Mouse (Mus musculus): ENCODE data around the gene Fbxo11.

Fbxo11 gene

DNA sequence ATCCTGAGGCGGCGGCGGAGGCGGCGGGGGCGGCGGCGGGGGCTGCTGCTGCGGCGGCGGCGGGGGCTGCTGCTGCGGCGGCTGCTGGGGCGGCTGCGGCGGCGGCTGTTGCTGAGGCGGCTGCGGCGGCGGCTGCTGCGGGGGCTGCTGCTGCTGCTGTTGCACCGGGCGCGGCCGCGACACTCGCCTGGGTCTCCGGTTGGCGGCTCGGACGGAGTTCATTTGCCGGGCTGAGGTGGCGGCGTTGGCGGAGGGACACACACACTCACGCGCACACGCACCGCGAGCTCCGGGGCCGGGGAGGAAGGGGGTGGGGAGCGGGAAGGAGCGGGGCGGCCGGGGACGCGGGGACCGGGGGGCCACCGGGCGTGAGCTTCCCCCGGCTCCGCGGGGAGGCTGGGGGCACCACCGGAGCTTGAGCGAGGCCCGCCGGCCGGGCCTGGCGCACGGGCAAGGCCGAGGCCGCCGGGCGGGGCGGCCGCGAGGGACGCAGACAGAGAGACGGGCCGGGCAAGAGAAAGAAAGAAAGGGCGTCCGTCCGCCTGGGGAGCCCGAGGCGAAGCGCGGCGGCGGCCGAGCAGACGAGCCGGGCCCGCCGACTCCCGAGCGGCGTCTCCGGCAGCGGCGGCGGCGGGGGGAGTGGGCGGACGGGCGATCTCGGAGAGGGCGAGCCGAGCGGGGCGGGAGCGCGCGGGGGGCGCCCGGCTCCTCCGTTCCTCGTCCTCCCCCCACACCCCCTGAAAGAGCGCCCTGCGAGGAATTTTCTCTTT lies at the start of gene Fbxo11:
Fbxo11 (minus strand) TSS at position 261 of the 770 bp plus-strand sequence.
- DNase-seq (ENCODE audit: low read depth, low spot score) = peak; percentile 41

DNA sequence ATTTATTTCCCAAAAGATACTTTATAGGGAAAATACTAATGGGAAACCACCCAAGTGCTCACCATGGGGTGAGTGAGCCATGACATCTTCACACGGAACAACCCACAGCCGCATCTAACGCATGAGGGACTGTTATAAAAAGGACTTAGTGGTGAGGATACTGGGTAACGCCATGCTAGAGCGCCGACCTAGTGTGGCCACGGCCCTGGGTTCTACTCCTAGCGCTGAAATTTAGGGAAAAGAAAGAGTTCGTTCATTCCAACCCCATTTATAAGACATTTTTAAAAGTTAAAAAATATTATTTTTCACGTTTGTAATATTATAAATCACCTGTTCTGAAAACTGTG lies 48.8 kb upstream of the Fbxo11 start:
- no peak for DNase-seq (ENCODE audit: low read depth, low spot score)

GRCm38 (mm10) chr17:88113015-88113882 lies 48.2 kb upstream of the Fbxo11 start:
- no peak for DNase-seq (ENCODE audit: low read depth, low spot score)

DNA sequence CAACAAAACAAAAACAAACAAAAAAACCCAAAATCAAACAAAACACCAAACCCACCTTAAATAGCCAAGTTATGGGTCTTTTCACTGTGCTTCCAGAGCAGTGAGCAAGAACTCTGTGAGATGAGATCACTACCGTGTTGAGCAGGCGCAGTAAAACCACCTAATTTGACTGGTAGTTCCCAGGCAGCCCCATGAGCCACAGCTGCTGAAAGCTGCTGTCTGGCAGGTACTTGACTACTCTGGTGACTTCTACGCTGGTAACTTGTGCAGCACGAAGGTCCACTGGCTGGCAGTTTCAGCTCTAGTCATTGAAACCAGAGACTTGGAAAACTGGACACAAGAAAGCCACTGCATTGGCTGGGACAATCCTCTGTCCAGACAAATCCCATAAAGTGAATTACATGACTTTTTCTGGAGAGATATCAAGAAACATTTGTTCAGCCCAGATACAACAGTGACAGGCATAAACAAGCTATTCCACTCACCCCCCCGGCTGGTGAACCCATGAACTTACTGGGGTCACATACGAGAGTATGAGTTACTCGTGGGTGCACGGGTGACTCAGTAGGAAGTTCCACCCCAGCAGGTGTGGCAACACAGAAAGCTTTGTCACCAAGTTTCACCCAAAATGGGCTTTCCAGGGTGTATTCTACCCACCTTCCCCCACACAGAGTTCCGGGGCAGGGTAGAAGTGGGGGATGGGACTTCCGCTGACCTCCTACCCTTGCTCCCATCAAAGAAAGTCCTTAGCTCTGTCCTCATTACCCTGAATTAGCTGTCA lies 47.0 kb upstream of the Fbxo11 start:
- no peak for DNase-seq (ENCODE audit: low read depth, low spot score)

DNA sequence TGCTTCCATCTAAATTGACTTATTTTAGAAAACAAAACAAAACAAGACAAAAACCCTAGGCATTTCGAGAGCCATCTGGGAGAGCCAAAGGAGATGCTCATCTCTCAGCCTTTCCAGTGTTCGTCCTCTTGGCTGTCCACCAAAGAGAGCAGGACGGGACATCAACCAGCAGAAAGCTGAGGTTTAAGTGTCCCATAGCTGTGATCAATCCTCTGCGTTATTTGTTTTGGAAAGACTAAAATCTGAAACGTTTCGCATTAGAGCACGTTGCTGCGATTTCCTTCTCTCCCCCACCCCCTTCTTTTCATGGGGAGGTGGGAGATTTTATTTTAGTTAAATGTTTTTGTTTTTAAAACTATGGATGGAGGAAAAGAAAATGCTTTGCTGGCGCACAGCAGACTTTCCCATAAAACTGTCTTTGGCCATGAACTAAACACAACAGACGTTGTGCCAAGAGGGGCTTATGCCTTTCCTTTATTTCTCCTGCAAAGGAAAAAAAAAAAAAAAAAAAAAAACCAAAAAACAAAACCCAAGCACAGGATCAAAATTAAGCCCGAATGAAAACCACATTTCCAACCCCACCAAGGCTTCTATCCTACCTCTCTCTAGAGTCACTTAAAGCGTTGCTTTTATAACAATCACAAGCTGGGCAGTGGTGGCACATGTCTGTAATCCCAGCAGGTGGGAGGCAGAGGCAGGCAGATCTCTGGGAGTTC lies 46.1 kb upstream of the Fbxo11 start:
- DNase-seq (ENCODE audit: low read depth, low spot score) = no peak

DNA sequence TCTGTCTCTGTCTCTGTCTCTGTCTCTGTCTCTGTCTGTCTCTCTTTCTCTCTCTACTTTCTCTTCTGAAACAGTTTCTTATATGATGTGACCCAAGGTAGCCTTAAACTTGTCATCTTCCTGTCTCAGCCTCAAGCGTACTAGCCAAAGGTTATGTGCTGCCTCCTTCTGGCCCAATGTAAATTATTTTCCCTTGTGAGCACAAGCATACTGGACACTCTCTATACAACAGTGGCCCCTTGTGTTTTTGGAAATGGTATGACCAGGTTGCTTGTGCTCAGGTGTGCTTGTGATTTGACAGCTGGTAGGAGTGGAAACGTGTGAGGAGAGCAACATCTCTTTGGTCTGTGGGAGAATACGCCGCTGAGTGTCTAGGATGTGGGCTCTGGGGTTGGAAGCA lies 42.6 kb upstream of the Fbxo11 start:
- no peak for DNase-seq (ENCODE audit: low read depth, low spot score)

GRCm38 (mm10) chr17:88106365-88106764 lies 41.3 kb upstream of the Fbxo11 start:
- no peak for DNase-seq (ENCODE audit: low read depth, low spot score)

GRCm38 (mm10) chr17:88102597-88102996 lies 37.5 kb upstream of the Fbxo11 start:
- no peak for DNase-seq (ENCODE audit: low read depth, low spot score)

DNA sequence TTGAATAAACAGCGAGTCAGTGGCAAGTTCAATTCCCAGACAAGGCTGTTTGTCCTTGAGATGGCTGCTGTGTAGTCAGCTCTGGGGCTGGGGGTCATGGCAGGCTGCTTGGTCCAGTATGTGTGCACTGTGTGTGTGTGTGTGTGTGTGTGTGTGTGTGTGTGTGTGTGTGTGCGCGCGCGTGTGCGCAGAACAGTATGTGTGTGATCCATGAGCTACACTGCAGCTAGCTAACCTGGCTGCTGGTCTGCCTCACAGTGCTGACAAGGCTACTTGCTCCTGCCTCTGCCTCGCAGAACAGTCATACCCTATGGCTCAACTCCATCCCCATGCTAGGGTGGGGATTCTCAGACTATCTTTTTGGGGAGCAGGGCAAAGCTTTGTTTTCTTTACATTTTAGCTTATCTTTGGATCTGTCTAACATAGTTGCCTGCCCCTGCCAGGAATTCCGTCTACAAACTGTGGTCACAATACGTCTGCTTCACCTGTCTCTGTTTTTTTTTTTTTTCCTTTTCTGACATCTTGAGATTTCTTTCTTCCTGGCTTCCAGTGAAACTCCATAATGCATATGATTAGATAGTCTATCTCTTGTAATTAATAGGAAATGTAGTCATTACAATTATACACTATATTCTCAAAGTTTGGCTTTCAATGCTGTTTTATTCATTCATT lies 33.2 kb upstream of the Fbxo11 start:
- DNase-seq (ENCODE audit: low read depth, low spot score) = no peak

DNA sequence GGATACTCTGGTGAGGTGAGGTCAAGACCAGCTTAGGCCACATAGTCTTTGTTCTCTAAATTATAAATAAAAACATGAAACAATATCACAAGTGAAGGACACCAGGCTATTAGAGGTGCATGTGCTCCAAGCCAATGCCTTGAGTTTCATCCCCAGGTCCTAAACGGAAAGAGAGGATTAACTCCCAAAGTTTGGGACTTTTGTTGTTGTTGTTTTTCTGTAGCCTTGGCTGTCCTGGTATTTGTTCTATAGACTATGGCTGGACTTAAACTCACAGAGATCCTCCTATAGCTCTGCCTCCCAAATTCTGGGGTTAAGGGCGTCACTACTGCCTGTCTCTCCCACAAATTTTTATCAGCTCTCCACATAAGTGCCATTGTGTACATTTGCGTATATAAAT lies 32.5 kb upstream of the Fbxo11 start:
- DNase-seq (ENCODE audit: low read depth, low spot score) = no peak

DNA sequence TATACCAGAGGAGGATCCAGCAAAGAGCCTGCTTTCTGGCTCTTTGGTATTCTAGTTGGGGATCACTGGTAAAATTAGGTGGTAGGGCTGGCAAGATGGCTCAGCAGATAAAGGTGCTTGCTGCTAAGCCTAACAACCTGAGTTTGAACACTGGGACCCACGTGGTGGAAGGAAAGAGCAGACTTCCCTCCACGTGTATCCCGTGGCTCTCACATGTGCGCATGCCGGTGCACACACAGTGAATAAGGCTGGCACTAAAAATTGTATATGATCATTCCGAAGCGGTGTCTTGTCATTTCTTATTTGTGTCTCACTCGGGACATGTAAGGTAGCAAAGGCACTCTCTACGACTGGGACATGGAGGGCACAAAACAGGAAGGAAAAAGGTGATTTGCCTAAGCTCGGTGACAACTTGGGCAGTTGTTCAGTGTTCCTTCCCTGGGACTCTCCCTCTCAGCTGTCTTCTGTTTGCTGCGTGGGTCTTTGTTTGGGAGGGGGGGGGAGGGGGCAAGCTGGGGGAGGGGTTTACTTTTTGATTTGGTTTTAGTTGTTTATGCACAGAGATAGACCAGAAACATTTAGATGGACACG lies 31.8 kb upstream of the Fbxo11 start:
- no peak for DNase-seq (ENCODE audit: low read depth, low spot score)

DNA sequence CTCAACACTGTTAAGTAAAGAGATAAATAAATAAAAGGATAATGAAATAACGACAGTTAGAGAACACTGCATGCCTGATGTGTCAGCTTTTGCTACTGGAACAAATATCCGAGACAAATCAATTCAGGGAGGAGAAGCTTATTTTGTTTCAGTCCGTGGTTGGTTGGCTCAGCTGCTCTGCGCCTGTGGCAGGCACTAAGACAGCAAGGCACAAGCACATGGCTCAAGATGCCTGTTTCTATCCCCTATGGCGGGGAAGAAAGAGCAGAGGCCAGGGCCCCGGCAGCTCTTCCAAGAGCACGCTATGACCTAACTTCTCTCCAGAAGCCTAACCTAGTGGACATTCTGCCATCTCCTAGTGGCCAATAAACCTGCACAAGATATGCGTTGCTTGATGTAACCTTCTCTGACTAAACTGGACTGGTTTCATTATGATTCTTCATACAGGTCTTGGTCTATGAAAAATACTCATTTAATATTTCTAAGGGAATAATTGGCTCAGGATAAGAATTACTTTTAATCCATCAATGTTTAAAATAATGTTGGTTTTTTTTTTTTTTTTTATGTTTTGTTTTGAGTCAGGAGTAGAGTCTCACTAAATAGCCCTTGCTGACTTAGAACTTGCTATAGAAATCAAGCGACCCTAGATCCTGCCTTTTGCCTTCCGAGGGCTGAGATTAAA lies 30.6 kb upstream of the Fbxo11 start:
- no peak for DNase-seq (ENCODE audit: low read depth, low spot score)

- no peak for DNase-seq (ENCODE audit: low read depth, low spot score)
These were observed 29.2 kb upstream of the Fbxo11 start for GRCm38 (mm10) chr17:88094327-88094726.

DNA sequence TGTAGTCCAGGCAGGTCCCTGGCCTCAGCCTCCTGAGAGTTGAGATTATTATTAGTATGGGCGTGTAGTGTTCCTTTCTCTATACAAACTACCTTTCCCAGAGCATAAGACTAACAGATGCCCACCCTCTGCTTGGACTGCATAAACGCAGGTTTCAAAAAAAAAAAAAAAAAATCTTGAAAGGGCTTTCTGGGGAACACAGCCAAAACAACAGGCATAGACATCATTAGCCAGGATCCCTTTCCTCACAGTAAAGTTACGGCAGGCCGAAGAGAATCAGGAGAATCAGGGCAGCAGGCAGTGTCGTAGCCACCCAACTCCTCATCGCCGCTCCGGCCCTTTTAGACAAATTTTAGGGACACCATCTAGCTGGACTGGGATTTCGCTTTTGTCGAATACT lies 28.7 kb upstream of the Fbxo11 start:
- DNase-seq (ENCODE audit: low read depth, low spot score) = no peak

GRCm38 (mm10) chr17:88085976-88086375 lies 20.9 kb upstream of the Fbxo11 start:
- no peak for DNase-seq (ENCODE audit: low read depth, low spot score)

- DNase-seq (ENCODE audit: low read depth, low spot score) = no peak
These were observed 16.4 kb upstream of the Fbxo11 start for GRCm38 (mm10) chr17:88081446-88081845.

DNA sequence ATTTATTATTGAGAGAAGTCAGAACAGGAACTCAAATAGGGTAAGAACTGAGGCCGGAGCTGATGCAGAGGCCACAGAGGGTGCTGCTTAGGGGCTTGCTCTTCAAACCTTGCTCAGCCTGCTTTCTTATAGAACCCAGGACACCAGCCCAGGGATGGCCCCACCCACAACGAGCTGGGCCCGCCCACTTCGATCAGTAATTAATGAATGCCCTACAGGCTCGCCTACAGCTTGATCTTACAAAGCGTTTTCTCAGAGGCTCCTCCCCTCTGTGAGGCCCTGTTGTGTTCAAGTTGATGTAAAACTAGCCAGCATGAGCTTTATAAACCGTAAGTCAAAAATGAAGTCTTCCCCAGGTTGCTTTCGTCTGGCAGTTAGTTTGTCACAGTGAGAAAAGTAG lies 14.7 kb upstream of the Fbxo11 start:
- no peak for DNase-seq (ENCODE audit: low read depth, low spot score)

DNA sequence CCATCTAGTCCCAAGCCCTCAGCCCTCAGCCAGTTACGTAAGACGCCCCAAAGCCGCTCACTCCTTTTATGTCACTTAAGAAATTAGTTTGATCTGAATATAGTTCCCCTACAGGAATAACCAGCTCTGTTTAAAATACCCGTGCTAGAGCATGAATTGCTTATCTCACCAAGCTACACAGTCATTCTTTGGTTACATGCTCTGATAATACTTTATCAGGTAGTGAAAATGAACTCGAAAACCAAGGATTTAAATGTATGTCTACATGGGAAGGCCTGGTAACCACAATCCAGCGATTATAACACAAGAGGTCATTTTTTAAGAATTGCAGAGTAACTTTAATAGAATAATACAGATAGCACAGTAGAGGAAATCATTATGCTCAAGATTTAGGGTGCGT lies 7.0 kb upstream of the Fbxo11 start:
- DNase-seq (ENCODE audit: low read depth, low spot score) = no peak

GRCm38 (mm10) chr17:88068024-88068719 lies 3.1 kb upstream of the Fbxo11 start:
- DNase-seq (ENCODE audit: low read depth, low spot score) = no peak
